Mouse (Mus musculus): ENCODE measurements around the gene Tmem106a.

Tmem106a gene

GRCm38 (mm10) chr11:101640857-101641709, 59.0 kb downstream of the Tmem106a start:
- DNase-seq (ENCODE audit: low read depth, low spot score) = peak; percentile 80

All from 3T3-L1 (cell line).